Mouse (Mus musculus) intestine, postnatal 0 days (tissue): ENCODE measurements around the gene Rnf38. TPM values are rescaled to one million over a fixed set of nuclear protein-coding genes. Genes with fewer than 3 reads are reported as not detected.

ENCODE experiments used
- ATAC-seq: fragments of 200-750 bp; cut with Nextera tagmentation; 2 replicates; pipeline ENCODE4 v1.8.0; 2017; ENCODE audit warnings: mild to moderate bottlenecking, moderate TSS enrichment, moderate library complexity
- H3K27ac ChIP-seq: fragments of 300-500 bp; sonication (generic); 2 replicates; pipeline ENCODE4 v1.5.1; 2014; ENCODE audit warnings: mild to moderate bottlenecking, low read depth, low read length, moderate library complexity
- H3K27me3 ChIP-seq: fragments of 300-500 bp; sonication (generic); replicated peaks from 2 replicates; pipeline ENCODE4 v1.6.1; 2014; ENCODE audit warnings: low read length, mixed read lengths; ENCODE audit not compliant: control insufficient read depth, insufficient read depth
- H3K36me3 ChIP-seq: fragments of 300-500 bp; sonication (generic); 2 replicates; pipeline ENCODE4 v1.6.1; 2014; ENCODE audit warnings: mild to moderate bottlenecking, moderate library complexity; ENCODE audit not compliant: control insufficient read depth, insufficient read depth
- H3K4me1 ChIP-seq: fragments of 300-500 bp; sonication (generic); replicated peaks from 2 replicates; pipeline ENCODE4 v1.6.1; 2014; ENCODE audit warnings: antibody characterized with exemption, low read length, mixed read lengths; ENCODE audit not compliant: control insufficient read depth, insufficient read depth
- H3K4me2 ChIP-seq: fragments of 300-500 bp; sonication (generic); replicated peaks from 2 replicates; pipeline ENCODE4 v1.6.1; 2014; ENCODE audit warnings: low read depth, mild to moderate bottlenecking, moderate library complexity
- H3K4me3 ChIP-seq: fragments of 300-500 bp; sonication (generic); 2 replicates; pipeline ENCODE4 v1.5.1; 2014; ENCODE audit warnings: low read depth, low read length
- H3K9ac ChIP-seq: fragments of 300-500 bp; sonication (generic); 2 replicates; pipeline ENCODE4 v1.6.1; 2014; ENCODE audit warnings: mild to moderate bottlenecking, low read depth, low read length
- H3K9me3 ChIP-seq: fragments of 300-500 bp; sonication (generic); 2 replicates; pipeline ENCODE4 v1.6.1; 2016; ENCODE audit warnings: mixed run types; ENCODE audit not compliant: control insufficient read depth
- CTCF ChIP-seq: sonication (generic); IDR thresholded peaks from 2 replicates; pipeline ENCODE4 v1.5.1; 2016; ENCODE audit warnings: low read depth, mild to moderate bottlenecking, control low read depth, antibody characterized with exemption, moderate library complexity
- WGBS: fragments of 180-500 bp; shearing (Covaris S2); extraction: QIAGEN DNeasy Blood & Tissue Kit; methylation state at CpG from one replicate; pipeline ENCODE4 v1.1.7; 2014; 5-methylcytosine and 5-hydroxymethylcytosine counted together
- polyA plus RNA-seq: library from polyadenylated mRNA; unstranded; fragments of >200 nt; fragmentation: Nextera tagmentation; extraction: Ambion mirVana; gene quantifications from 2 replicates; pipeline ENCODE4 v1.2.1, GENCODE M21; 2015

The Rnf38 gene
- polyA plus RNA-seq, 1 experiment from 2014 or later = 6.0 TPM

- H3K36me3 ChIP-seq = 0 out of 2 replicates have a peak, but pooled peaks cover 4% of the 10 kb centered on the region
- no peaks in the 10 kb centered on the region for H3K27me3 ChIP-seq
- H3K9me3 ChIP-seq = no peaks in the 10 kb centered on the region
- H3K4me1 ChIP-seq = no peaks in the 10 kb centered on the region
- H3K4me2 ChIP-seq = no peak overlapping the region
- WGBS = 91% methylated on average over 10 of the region's 10 CpGs
- ATAC-seq = no peak
- no peak for TF ChIP-seq CTCF
- H3K27ac ChIP-seq = no peak overlapping the region
- no peak overlapping the region for H3K9ac ChIP-seq
- H3K4me3 ChIP-seq = no peak overlapping the region
These were observed 46.2 kb downstream of the Rnf38 start for GRCm38 (mm10) chr4:44187431-44187830.

- Histone ChIP-seq H3K27ac (no peak overlapping the region), H3K27me3 (no peaks in the 10 kb centered on the region), H3K36me3 (0 out of 2 replicates have a peak, but pooled peaks cover 4% of the 10 kb centered on the region), H3K4me2 (no peak overlapping the region), H3K9ac (no peak overlapping the region), H3K4me3 (no peak overlapping the region), H3K9me3 (no peaks in the 10 kb centered on the region), H3K4me1 (no peaks in the 10 kb centered on the region; the same call in 1 of the 2 replicates)
- WGBS = 46% methylated on average over 1 of the region's 1 CpGs
- no peak for TF ChIP-seq CTCF
- ATAC-seq = no peak
These were observed 49.7 kb downstream of the Rnf38 start for GRCm38 (mm10) chr4:44183862-44184261.

- Histone ChIP-seq H3K4me2 (no peak overlapping the region), H3K9me3 (no peaks in the 10 kb centered on the region), H3K27ac (no peak overlapping the region), H3K4me1 (no peaks in the 10 kb centered on the region; the same call in 1 of the 2 replicates), H3K27me3 (no peaks in the 10 kb centered on the region), H3K4me3 (no peak overlapping the region), H3K36me3 (no peaks in the 10 kb centered on the region), H3K9ac (no peak overlapping the region)
- no peak for TF ChIP-seq CTCF
- 79% methylated on average over 5 of the region's 5 CpGs for WGBS
- no peak for ATAC-seq
These were observed 53.8 kb downstream of the Rnf38 start for GRCm38 (mm10) chr4:44179748-44180147.

- TF ChIP-seq CTCF = peak; percentile 83
- Histone ChIP-seq H3K9me3 (no peaks in the 10 kb centered on the region), H3K36me3 (no peaks in the 10 kb centered on the region), H3K4me1 (no peaks in the 10 kb centered on the region), H3K4me2 (no peak overlapping the region), H3K27me3 (no peaks in the 10 kb centered on the region), H3K9ac (no peak overlapping the region), H3K4me3 (no peak overlapping the region), H3K27ac (no peak overlapping the region)
- 3% methylated on average over 1 of the region's 1 CpGs for WGBS
- ATAC-seq = no peak
These were observed 60.4 kb downstream of the Rnf38 start for GRCm38 (mm10) chr4:44173177-44173576.

- H3K4me3 ChIP-seq = no peak overlapping the region
- TF ChIP-seq CTCF = no peak
- no peaks in the 10 kb centered on the region for H3K9me3 ChIP-seq
- no peak overlapping the region for H3K4me2 ChIP-seq
- no peaks in the 10 kb centered on the region for H3K4me1 ChIP-seq
- H3K36me3 ChIP-seq = no peaks in the 10 kb centered on the region
- H3K27me3 ChIP-seq = no peaks in the 10 kb centered on the region
- no peak for ATAC-seq
- H3K9ac ChIP-seq = no peak overlapping the region
- 52% methylated on average over 5 of the region's 5 CpGs for whole genome bisulfite sequencing
- no peak overlapping the region for H3K27ac ChIP-seq
These were observed 60.9 kb downstream of the Rnf38 start for GRCm38 (mm10) chr4:44172676-44173075.

GRCm38 (mm10) chr4:44169884-44170283 is 63.7 kb downstream of the Rnf38 start:
- no peak overlapping the region for H3K4me3 ChIP-seq
- no peak overlapping the region for H3K4me2 ChIP-seq
- H3K9me3 ChIP-seq = no peaks in the 10 kb centered on the region
- no peak overlapping the region for H3K9ac ChIP-seq
- no peaks in the 10 kb centered on the region for H3K27me3 ChIP-seq
- H3K4me1 ChIP-seq = no peaks in the 10 kb centered on the region; the same call in 1 of the 2 replicates
- no peaks in the 10 kb centered on the region for H3K36me3 ChIP-seq
- no peak for ATAC-seq
- no peak overlapping the region for H3K27ac ChIP-seq
- no peak for TF ChIP-seq CTCF
- WGBS = 73% methylated on average over 3 of the region's 3 CpGs

GRCm38 (mm10) chr4:44168816-44169215 is 64.8 kb downstream of the Rnf38 start:
- H3K27me3 ChIP-seq = no peaks in the 10 kb centered on the region
- ATAC-seq = no peak
- WGBS = 5% methylated on average over 7 of the region's 7 CpGs
- peak overlapping the region; percentile 36; the same call in 1 of the 2 replicates for H3K27ac ChIP-seq
- peak overlapping the region; percentile 70 for H3K4me2 ChIP-seq
- H3K4me1 ChIP-seq = no peaks in the 10 kb centered on the region; the same call in 1 of the 2 replicates
- no peaks in the 10 kb centered on the region for H3K9me3 ChIP-seq
- no peak for TF ChIP-seq CTCF
- H3K9ac ChIP-seq = no peak overlapping the region; the same call in 1 of the 2 replicates
- H3K36me3 ChIP-seq = no peaks in the 10 kb centered on the region
- H3K4me3 ChIP-seq = peak overlapping the region; percentile 48
